Mouse (Mus musculus) limb, embryonic 10.5 days (tissue): ENCODE results near the gene Tmem53. TPM values are rescaled to one million over a fixed set of nuclear protein-coding genes. Genes with fewer than 3 reads are reported as not detected.

Experiments
- DNase-seq: peaks from one replicate; pipeline ENCODE4 v3.0.0-alpha.2; 2017; ENCODE audit warnings: low spot score
- H3K27ac ChIP-seq: fragments of 300-500 bp; sonication (generic); 2 replicates; pipeline ENCODE4 v1.5.1; 2016; ENCODE audit warnings: mild to moderate bottlenecking
- H3K27me3 ChIP-seq: fragments of 300-500 bp; sonication (generic); 2 replicates; pipeline ENCODE4 v1.6.1; 2016; ENCODE audit warnings: low read depth, mild to moderate bottlenecking; ENCODE audit not compliant: poor library complexity, severe bottlenecking
- H3K36me3 ChIP-seq: fragments of 300-500 bp; sonication (generic); 2 replicates; pipeline ENCODE4 v1.6.1; 2016; ENCODE audit warnings: mild to moderate bottlenecking, moderate library complexity
- H3K4me1 ChIP-seq: fragments of 300-500 bp; sonication (generic); 2 replicates; pipeline ENCODE4 v1.6.1; 2016
- H3K4me3 ChIP-seq: fragments of 300-500 bp; sonication (generic); 2 replicates; pipeline ENCODE4 v1.5.1; 2016; ENCODE audit warnings: mild to moderate bottlenecking, moderate library complexity
- H3K9me3 ChIP-seq: fragments of 300-500 bp; sonication (generic); replicated peaks from 2 replicates; pipeline ENCODE4 v1.6.1; 2016; ENCODE audit warnings: mild to moderate bottlenecking
- WGBS: fragments of 180-500 bp; shearing (Covaris S2); methylation state at CpG from one replicate; pipeline ENCODE4 v1.1.7; 2016; 5-methylcytosine and 5-hydroxymethylcytosine counted together
- polyA plus RNA-seq: library from polyadenylated mRNA; unstranded; fragments of >200 nt; fragmentation: Nextera tagmentation; extraction: Ambion mirVana; gene quantifications from 2 replicates; pipeline ENCODE4 v1.2.1, GENCODE M21; 2016

Gene Tmem53
- polyA plus RNA-seq, 1 experiment from 2014 or later, result 9.2 TPM

GRCm38 (mm10) chr4:117277021-117277420 lies 25.3 kb downstream of the Tmem53 start:
- Histone ChIP-seq H3K4me3 (no peak overlapping the region), H3K36me3 (peaks cover 99% of the 10 kb centered on the region), H3K27ac (no peak overlapping the region; the same call in 1 of the 2 replicates), H3K9me3 (peaks cover 11% of the 10 kb centered on the region; the same call in 1 of the 2 replicates), H3K27me3 (no peaks in the 10 kb centered on the region), H3K4me1 (peaks cover 74% of the 10 kb centered on the region)
- DNase-seq, result no peak
- WGBS, result 84% methylated on average over 13 of the region's 13 CpGs

GRCm38 (mm10) chr4:117277687-117278086 lies 25.9 kb downstream of the Tmem53 start:
- H3K9me3 ChIP-seq, result peaks cover 11% of the 10 kb centered on the region; the same call in 1 of the 2 replicates
- WGBS, result 95% methylated on average over 7 of the region's 7 CpGs
- DNase-seq, result no peak
- peaks cover 99% of the 10 kb centered on the region for H3K36me3 ChIP-seq
- no peak overlapping the region for H3K4me3 ChIP-seq
- H3K4me1 ChIP-seq, result peaks cover 74% of the 10 kb centered on the region
- H3K27me3 ChIP-seq, result no peaks in the 10 kb centered on the region
- no peak overlapping the region for H3K27ac ChIP-seq

GRCm38 (mm10) chr4:117278381-117279252 lies 26.9 kb downstream of the Tmem53 start:
- Histone ChIP-seq H3K4me1 (peaks cover 74% of the 10 kb centered on the region), H3K36me3 (peaks cover 99% of the 10 kb centered on the region), H3K9me3 (peaks cover 11% of the 10 kb centered on the region; the same call in 1 of the 2 replicates), H3K4me3 (no peak overlapping the region), H3K27ac (no peak overlapping the region), H3K27me3 (peaks cover 7% of the 10 kb centered on the region; the same call in 1 of the 2 replicates)
- 82% methylated on average over 10 of the region's 10 CpGs for WGBS
- no peak for DNase-seq

- H3K9me3 ChIP-seq, result peaks cover 8% of the 10 kb centered on the region; the same call in 1 of the 2 replicates
- peaks cover 80% of the 10 kb centered on the region for H3K4me1 ChIP-seq
- H3K27me3 ChIP-seq, result peaks cover 7% of the 10 kb centered on the region; the same call in 1 of the 2 replicates
- H3K36me3 ChIP-seq, result peaks cover 99% of the 10 kb centered on the region
- H3K4me3 ChIP-seq, result no peak overlapping the region
- WGBS, result 43% methylated on average over 2 of the region's 2 CpGs
- no peak overlapping the region for H3K27ac ChIP-seq
- DNase-seq, result no peak
These were observed 27.5 kb downstream of the Tmem53 start for GRCm38 (mm10) chr4:117279253-117279642.

- peaks cover 99% of the 10 kb centered on the region for H3K36me3 ChIP-seq
- 83% methylated on average over 8 of the region's 8 CpGs for WGBS
- DNase-seq, result no peak
- H3K27ac ChIP-seq, result no peak overlapping the region
- H3K4me3 ChIP-seq, result no peak overlapping the region
- peaks cover 11% of the 10 kb centered on the region; the same call in 1 of the 2 replicates for H3K27me3 ChIP-seq
- no peaks in the 10 kb centered on the region for H3K9me3 ChIP-seq
- H3K4me1 ChIP-seq, result peaks cover 93% of the 10 kb centered on the region
These were observed 28.7 kb downstream of the Tmem53 start for GRCm38 (mm10) chr4:117280397-117280930.

GRCm38 (mm10) chr4:117281090-117281845 lies 29.5 kb downstream of the Tmem53 start:
- Histone ChIP-seq H3K4me3 (no peak overlapping the region), H3K27ac (peak overlapping the region; percentile 23; the same call in 1 of the 2 replicates), H3K27me3 (peaks cover 11% of the 10 kb centered on the region; the same call in 1 of the 2 replicates), H3K9me3 (no peaks in the 10 kb centered on the region), H3K4me1 (peaks cover 93% of the 10 kb centered on the region), H3K36me3 (peaks cover 99% of the 10 kb centered on the region)
- DNase-seq, result no peak
- 45% methylated on average over 19 of the region's 19 CpGs for WGBS

- Histone ChIP-seq H3K36me3 (peaks cover 94% of the 10 kb centered on the region), H3K27me3 (peaks cover 11% of the 10 kb centered on the region; the same call in 1 of the 2 replicates), H3K4me1 (peaks cover 95% of the 10 kb centered on the region), H3K9me3 (no peaks in the 10 kb centered on the region), H3K4me3 (no peak overlapping the region), H3K27ac (peak overlapping the region; percentile 47; the same call in 1 of the 2 replicates)
- no peak for DNase-seq
- WGBS, result 14% methylated on average over 22 of the region's 22 CpGs
These were observed 31.8 kb downstream of the Tmem53 start for GRCm38 (mm10) chr4:117283271-117284191.

GRCm38 (mm10) chr4:117284363-117284762 lies 32.6 kb downstream of the Tmem53 start:
- no peaks in the 10 kb centered on the region for H3K9me3 ChIP-seq
- peaks cover 86% of the 10 kb centered on the region for H3K36me3 ChIP-seq
- no peak overlapping the region for H3K27ac ChIP-seq
- peaks cover 92% of the 10 kb centered on the region for H3K4me1 ChIP-seq
- H3K27me3 ChIP-seq, result peaks cover 11% of the 10 kb centered on the region; the same call in 1 of the 2 replicates
- 40% methylated on average over 4 of the region's 4 CpGs for WGBS
- no peak overlapping the region for H3K4me3 ChIP-seq
- no peak for DNase-seq

GRCm38 (mm10) chr4:117288277-117288926 lies 36.7 kb downstream of the Tmem53 start:
- peaks cover 46% of the 10 kb centered on the region for H3K36me3 ChIP-seq
- no peak for DNase-seq
- H3K27me3 ChIP-seq, result peaks cover 5% of the 10 kb centered on the region; the same call in 1 of the 2 replicates
- WGBS, result 31% methylated on average over 25 of the region's 25 CpGs
- H3K4me1 ChIP-seq, result peaks cover 61% of the 10 kb centered on the region
- H3K27ac ChIP-seq, result peak overlapping the region; percentile 95
- H3K9me3 ChIP-seq, result no peaks in the 10 kb centered on the region
- H3K4me3 ChIP-seq, result peak overlapping the region; percentile 86

- H3K27ac ChIP-seq, result peak overlapping the region; percentile 95
- peaks cover 4% of the 10 kb centered on the region; the same call in 1 of the 2 replicates for H3K27me3 ChIP-seq
- under 1% methylated on average over 77 of the region's 80 CpGs for WGBS
- peaks cover 54% of the 10 kb centered on the region for H3K4me1 ChIP-seq
- peak overlapping the region; percentile 86 for H3K4me3 ChIP-seq
- peaks cover 38% of the 10 kb centered on the region for H3K36me3 ChIP-seq
- peak; percentile 92 for DNase-seq
- H3K9me3 ChIP-seq, result no peaks in the 10 kb centered on the region
These were observed 37.4 kb downstream of the Tmem53 start for GRCm38 (mm10) chr4:117288927-117289801.

- Histone ChIP-seq H3K9me3 (no peaks in the 10 kb centered on the region), H3K4me3 (no peak overlapping the region), H3K27ac (no peak overlapping the region), H3K4me1 (peaks cover 32% of the 10 kb centered on the region), H3K36me3 (peaks cover 13% of the 10 kb centered on the region), H3K27me3 (peaks cover 19% of the 10 kb centered on the region)
- no peak for DNase-seq
- whole genome bisulfite sequencing, result 95% methylated on average over 2 of the region's 2 CpGs
These were observed 39.9 kb downstream of the Tmem53 start for GRCm38 (mm10) chr4:117291696-117292095.
